Mouse (Mus musculus) adrenal gland, adult 2 months (tissue): ENCODE measurements around the gene Pla2g4a. TPM values are rescaled to one million over a fixed set of nuclear protein-coding genes. Genes with fewer than 3 reads are reported as not detected.

Source experiments
- DNase-seq: peaks from one replicate; pipeline ENCODE4 v3.0.0; 2021
- long read RNA-seq: library from polyadenylated mRNA; stranded (forward); transcript quantifications from one replicate; pipeline ENCODE4 v2.0.0, GENCODE M21; 2021
- polyA plus RNA-seq: library from polyadenylated mRNA; depleted of rRNA; stranded (reverse); fragments of >200 nt; gene quantifications from 2 replicates; pipeline ENCODE4 v1.2.3, GENCODE M21; 2012; rRNA removed
- total RNA-seq, 2 experiments: library from RNA; stranded (reverse); gene quantifications; 2 replicates each; pipeline ENCODE4 v1.2.3; 2021

The Pla2g4a gene
- total RNA-seq (1 to 10 TPM; 4.1 to 5.8 TPM), polyA plus RNA-seq (0.13 and 0.16 TPM in 2 replicates)
- long read RNA-seq, transcript Pla2g4a-201 (18 exons, 2,856 nt) = major isoform, 8 of 10 reads
- long read RNA-seq, partial matches to known transcripts = 2 of 10 reads
- long read RNA-seq, other reads (novel, unspliced or antisense) = 0 of 10 reads

- DNase-seq = peak; percentile 30
Measured at GRCm38 (mm10) chr1:149960734-149961424, at the start of gene Pla2g4a. TSS of gene Pla2g4a (minus strand) at chr1:149961290.

DNA sequence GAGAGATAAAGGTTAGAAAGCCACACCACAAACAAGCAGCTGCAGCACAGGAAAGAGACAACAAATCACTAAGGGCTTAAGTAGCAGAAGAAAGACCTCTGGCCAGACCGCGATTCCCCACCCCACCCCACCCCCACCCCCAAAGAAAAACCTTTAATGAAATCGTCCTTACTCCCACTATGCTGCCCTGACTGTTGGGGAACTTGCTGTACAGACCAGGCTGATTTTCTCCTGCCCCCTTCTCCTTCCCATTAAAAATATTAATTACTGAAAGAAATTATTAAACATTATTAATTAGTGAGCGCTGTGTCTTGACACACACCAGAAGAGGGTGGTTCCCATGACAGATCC is 49.5 kb upstream of the Pla2g4a start:
- DNase-seq = no peak

- DNase-seq = no peak
Measured at GRCm38 (mm10) chr1:150009968-150010628, 49.0 kb upstream of the Pla2g4a start.

- no peak for DNase-seq
Measured at GRCm38 (mm10) chr1:150009134-150009533, 48.0 kb upstream of the Pla2g4a start.

- DNase-seq = no peak
Measured at GRCm38 (mm10) chr1:149975626-149976025, 14.5 kb upstream of the Pla2g4a start.

GRCm38 (mm10) chr1:149965826-149966225 is 4.7 kb upstream of the Pla2g4a start:
- no peak for DNase-seq

DNA sequence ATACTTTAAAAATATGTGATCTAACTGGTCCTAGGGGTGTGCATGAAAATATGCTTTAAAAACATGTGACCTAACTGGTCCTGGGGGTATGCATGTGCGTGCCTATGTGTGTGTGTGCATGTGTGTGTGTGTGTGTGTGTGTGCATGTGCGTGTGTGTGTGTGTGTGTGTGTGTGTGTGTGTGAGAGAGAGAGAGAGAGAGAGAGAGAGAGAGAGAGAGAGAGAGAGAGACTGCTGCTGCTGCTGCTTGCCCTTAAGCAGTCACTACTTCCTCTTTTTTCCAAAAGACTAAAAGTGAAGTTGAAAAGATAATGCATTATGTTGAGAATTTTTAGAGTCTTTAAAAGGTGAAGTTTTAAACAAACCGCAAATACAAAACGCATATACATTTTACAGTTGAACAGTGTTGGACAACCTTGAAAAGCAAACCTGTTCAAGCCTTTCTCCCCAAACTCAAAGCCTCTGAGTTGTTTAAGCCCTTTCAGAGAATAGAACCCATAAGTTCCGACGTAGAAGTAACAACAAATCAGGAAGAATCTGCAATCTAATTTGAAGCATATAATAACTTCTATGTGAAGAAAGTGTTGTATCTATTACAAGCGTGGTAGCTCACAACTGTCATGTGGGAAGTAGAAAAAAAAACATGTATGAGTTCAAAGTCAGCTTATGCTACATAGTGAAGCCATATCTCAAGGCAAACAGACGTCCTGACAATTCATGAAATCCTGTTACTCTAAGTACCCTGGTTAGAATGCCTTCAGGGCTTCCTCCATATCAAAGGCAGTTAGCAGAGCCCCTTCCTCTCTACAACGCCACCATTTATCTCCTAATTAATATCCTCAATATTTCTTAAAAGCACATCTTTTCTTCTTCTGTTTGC is 574 bp upstream of the Pla2g4a start:
- no peak for DNase-seq

- DNase-seq = no peak
Measured at GRCm38 (mm10) chr1:149960251-149960650, 839 bp downstream of the Pla2g4a start.

DNA sequence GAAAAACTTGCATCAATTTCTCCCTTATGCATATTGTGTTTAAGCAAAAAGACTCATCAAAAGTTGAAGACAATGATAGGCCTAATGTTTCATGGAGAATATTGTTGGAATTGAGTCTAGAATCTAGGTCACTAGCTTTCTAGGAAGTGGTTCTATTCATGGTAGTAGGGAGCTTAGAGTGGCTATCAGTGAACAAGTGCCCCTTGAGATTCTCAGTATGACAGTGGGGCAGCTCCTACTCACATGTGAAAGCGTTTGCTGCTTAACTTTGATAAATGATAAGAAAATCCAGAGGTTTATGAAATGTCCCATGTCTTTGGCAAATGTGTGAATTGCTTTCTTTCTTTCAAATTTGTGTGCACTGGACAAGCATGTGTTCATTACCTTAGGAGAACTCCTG is 2.0 kb downstream of the Pla2g4a start:
- no peak for DNase-seq

DNA sequence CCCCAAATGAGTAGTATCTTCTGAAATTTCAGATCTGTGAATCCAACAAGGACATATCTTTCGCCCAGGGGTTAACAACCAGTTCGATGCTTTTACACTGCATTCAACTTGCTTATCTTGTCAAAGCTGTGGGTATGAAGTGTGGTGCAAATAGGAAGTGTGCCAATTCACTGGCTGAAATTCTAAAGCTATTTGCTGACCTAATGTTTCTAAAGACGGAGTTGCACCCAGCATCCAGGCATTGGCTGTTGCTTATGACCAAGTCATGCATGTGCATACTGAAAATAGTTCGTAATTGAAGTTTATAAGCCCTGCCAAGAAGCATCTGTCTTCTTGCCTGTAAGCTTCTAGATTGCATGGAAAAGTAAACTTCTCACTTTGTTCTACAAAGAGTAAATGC is 5.6 kb downstream of the Pla2g4a start:
- DNase-seq = no peak

GRCm38 (mm10) chr1:149954026-149954425 is 7.1 kb downstream of the Pla2g4a start:
- no peak for DNase-seq

DNA sequence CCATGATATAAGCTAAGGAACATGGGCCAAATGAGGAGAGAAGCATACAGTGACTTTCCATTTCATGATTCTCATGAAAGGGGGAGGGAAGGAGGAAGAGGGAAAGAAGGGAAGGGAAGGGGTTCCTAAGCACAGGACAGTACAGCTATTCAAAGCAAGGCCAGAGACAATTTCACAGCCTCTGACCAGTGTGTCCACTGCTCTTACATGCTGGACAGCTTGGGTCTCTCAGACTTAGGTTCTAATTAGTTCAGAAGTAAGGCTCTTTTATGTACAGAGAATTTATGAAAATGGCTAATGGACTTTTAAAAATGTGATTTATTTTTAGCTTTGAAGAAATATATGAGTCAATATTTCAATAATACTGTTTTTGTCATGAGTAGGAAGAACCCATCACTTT is 9.0 kb downstream of the Pla2g4a start:
- DNase-seq = no peak

- DNase-seq = no peak
Measured at GRCm38 (mm10) chr1:149950656-149951055, 10.4 kb downstream of the Pla2g4a start.

GRCm38 (mm10) chr1:149950254-149950653 is 10.8 kb downstream of the Pla2g4a start:
- DNase-seq = no peak

DNA sequence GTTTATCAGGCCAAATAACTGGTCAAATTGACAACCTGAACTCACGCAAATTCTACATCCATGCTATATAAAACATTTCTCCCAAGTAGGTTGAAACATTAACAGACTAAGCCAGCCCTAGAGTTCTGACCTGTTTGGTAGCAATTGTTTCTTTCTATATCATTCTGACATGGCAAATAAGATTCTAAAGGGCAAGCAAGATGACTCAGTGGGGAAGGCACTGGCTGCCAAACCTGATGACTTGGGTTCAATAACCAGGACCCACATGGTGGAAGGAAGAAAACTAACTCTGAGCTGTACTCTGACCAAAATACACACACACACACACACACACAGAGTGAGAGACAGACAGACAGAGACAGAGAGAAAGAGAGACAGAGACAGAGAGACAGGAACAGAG is 11.8 kb downstream of the Pla2g4a start:
- DNase-seq = no peak

- no peak for DNase-seq
Measured at GRCm38 (mm10) chr1:149948066-149948825, 12.8 kb downstream of the Pla2g4a start.

DNA sequence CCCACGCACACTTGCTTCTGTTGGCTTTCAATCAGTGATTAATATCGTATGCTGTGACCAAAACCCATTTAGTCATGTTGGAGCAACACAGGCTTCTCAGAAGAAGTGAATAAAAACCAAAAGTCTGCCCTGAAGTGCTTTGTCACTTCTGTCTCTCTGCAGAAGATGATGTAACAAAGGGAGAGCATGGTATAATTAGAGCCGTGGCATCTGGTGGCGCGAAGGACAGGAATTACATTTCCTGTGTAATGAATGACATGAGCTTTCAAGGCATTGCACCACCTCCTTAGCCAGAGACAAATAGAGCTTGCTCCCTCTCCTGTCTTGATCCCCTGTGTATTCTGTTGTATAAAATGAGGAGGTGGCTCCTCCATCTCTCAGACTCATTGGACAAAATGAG is 14.1 kb downstream of the Pla2g4a start:
- no peak for DNase-seq

DNA sequence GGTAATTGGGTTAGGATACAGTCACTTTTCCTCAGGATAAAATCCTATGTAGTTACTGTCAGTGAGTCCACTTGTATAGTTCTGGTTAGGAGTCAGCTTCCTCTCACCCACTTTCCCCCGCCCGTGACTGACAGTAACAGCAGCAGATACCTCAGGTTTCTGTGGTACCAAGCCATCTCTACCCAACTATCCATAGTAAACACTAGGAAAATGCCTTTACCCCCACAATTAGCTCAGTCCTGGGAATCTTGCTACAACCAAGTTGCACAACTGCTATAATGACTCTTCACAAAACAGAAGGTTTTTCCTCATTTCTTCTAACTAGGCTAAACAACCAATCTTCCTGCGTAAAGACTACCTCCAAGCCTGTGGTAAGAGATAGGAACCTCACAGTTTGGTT is 14.7 kb downstream of the Pla2g4a start:
- no peak for DNase-seq

DNA sequence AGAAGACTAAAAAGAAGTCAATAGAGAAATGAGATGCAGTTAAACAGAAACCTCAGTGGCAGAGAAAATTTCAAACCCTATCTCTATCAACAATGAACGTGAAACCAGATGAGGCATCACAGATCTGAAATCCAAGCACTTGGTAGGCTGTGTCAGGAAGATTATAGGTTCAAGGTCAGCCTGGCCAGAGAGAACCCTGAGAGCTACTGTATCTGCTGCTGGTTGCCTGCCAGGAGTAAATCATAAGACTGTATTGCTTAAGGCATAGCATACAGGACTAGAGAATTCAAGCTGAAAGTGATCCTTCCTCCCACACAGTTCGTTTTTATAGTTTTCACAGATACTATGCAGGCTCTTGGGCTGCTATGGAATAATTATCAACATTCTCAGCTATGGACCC is 17.5 kb downstream of the Pla2g4a start:
- DNase-seq = no peak

- DNase-seq = no peak
Measured at GRCm38 (mm10) chr1:149940301-149940700, 20.8 kb downstream of the Pla2g4a start.

- no peak for DNase-seq
Measured at GRCm38 (mm10) chr1:149939261-149940032, 21.6 kb downstream of the Pla2g4a start.
